Mouse (Mus musculus) kidney, adult 2 months (tissue): ENCODE measurements around the gene Anxa5.

ENCODE experiments used
- CTCF ChIP-seq: fragments of 200-500 bp; conservative IDR thresholded peaks from 2 replicates; pipeline ENCODE4 v1.5.1; 2011; ENCODE audit warnings: low read depth, mild to moderate bottlenecking, control low read depth, low read length, moderate library complexity, mixed read lengths; ENCODE audit not compliant: insufficient read depth, insufficient read length
- POLR2A ChIP-seq: fragments of 200-500 bp; IDR thresholded peaks from one replicate; pipeline ENCODE4 v1.6.1; 2011; ENCODE audit warnings: low read depth, low read length, control low read depth

DNA sequence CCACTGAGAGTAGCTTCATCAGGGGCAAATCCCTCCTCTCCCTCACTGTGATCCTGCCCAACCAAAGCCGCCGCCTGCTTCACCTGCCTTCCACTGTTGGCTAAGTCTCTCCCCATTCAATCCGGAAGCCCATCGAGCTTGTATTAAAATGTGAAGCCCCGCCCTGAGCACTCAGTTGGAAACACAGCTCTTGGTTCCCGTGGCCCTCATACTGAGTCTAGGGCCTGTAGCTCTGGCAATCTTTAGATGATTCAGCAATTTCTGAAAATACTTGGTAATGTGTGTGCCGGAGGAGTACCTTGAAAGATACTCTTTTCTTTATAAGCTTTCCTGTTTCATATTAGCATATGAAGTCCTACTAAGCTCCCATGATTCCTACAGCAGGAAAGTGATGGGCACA lies 10.2 kb downstream of the Anxa5 start:
- TF ChIP-seq POLR2A = no peak
- TF ChIP-seq CTCF = no peak
